23 mouse cellular contexts compared by ENCODE assay signal in genomic region chr5:150016861-150017260, GRCm38 (mm10). TPM values are rescaled to one million over a fixed set of nuclear protein-coding genes. Genes with fewer than 3 reads are reported as not detected.
DNase-seq lines count a peak whose midpoint lies in the region; ATAC-seq lines count a peak whose summit lies in the region.
"Had no signal": no experiment of that assay in that cellular context is flagged by ENCODE, and none has a peak within 500 bp of the region (broad histone marks: within the 10 kb centered on the region; RNA-seq: fewer than 3 reads in every experiment).

No protein-coding gene starts in this region.

- no peak for ATAC-seq in hindbrain, embryonic 11.5 days (ENCODE audit: low FRiP score)
- ATAC-seq in hindbrain, embryonic 14.5 days (ENCODE audit: low FRiP score): no peak

- H3K9me3 ChIP-seq in hindbrain, embryonic 11.5 days (ENCODE audit: control insufficient read depth, low read length): no peaks in the 10 kb centered on the region
- no peaks in the 10 kb centered on the region for H3K9me3 ChIP-seq in hindbrain, embryonic 14.5 days (ENCODE audit: control insufficient read depth, low read length)
- no peaks in the 10 kb centered on the region for H3K9me3 ChIP-seq in embryonic facial prominence, embryonic 10.5 days
- H3K9me3 ChIP-seq: heart, embryonic 15.5 days; hindbrain, embryonic 15.5 days; neural tube, embryonic 12.5 days; stomach, embryonic 15.5 days had no signal

- DNase-seq in hindbrain, embryonic 11.5 days (ENCODE audit: low spot score): peak; percentile 34
- no peak for DNase-seq in hindbrain, embryonic 14.5 days (ENCODE audit: low spot score)
- peak; percentile 75 for DNase-seq in embryo, embryonic 10 days (ENCODE audit: low spot score)
- DNase-seq in embryonic facial prominence, embryonic 10.5 days (ENCODE audit: low spot score): peak; percentile 31
- DNase-seq in kidney, postnatal 4 days: peak; percentile 74 to 81
- DNase-seq in cerebellum, adult 8-10 months: no peak
- DNase-seq in layer of hippocampus, adult 18-20 months (ENCODE audit: low spot score in 2 of 2): no peak
- no peak for DNase-seq in gastrocnemius, adult 8-10 months (ENCODE audit: low spot score in 2 of 2)
- DNase-seq: cerebellum, adult 11 months; lung, postnatal 14 days had no signal

- H3K4me1 ChIP-seq in hindbrain, embryonic 11.5 days (replicated peaks; ENCODE audit: control insufficient read depth, insufficient read depth, low read length): no peaks in the 10 kb centered on the region
- H3K4me1 ChIP-seq in hindbrain, embryonic 14.5 days (replicated peaks; ENCODE audit: control insufficient read depth, insufficient read depth, low read length): no peaks in the 10 kb centered on the region
- peaks cover 31% of the 10 kb centered on the region for H3K4me1 ChIP-seq in embryonic facial prominence, embryonic 10.5 days
- H3K4me1 ChIP-seq: heart, embryonic 15.5 days; stomach, embryonic 15.5 days had no signal

- WGBS in hindbrain, embryonic 11.5 days: 24% methylated on average over 10 of the region's 10 CpGs
- WGBS in hindbrain, embryonic 14.5 days: 22% methylated on average over 10 of the region's 10 CpGs
- WGBS in embryonic facial prominence, embryonic 10.5 days: 18% methylated on average over 10 of the region's 10 CpGs

- H3K27ac ChIP-seq in hindbrain, embryonic 11.5 days (ENCODE audit: low read depth, low read length): no peak overlapping the region
- no peak overlapping the region for H3K27ac ChIP-seq in hindbrain, embryonic 14.5 days
- H3K27ac ChIP-seq in embryonic facial prominence, embryonic 10.5 days (replicated peaks): no peak overlapping the region
- H3K27ac ChIP-seq: heart, embryonic 15.5 days; hindbrain, embryonic 15.5 days; left cerebral cortex, adult 2 months; neural tube, embryonic 12.5 days; stomach, embryonic 15.5 days had no signal

- H3K9ac ChIP-seq in hindbrain, embryonic 11.5 days (ENCODE audit: low read depth, low read length): no peak overlapping the region
- no peak overlapping the region for H3K9ac ChIP-seq in hindbrain, embryonic 14.5 days
- H3K9ac ChIP-seq: heart, embryonic 15.5 days; hindbrain, embryonic 15.5 days; neural tube, embryonic 12.5 days; stomach, embryonic 15.5 days had no signal

- H3K27me3 ChIP-seq in hindbrain, embryonic 11.5 days (ENCODE audit: control insufficient read depth, insufficient read depth, low read length): no peaks in the 10 kb centered on the region
- no peaks in the 10 kb centered on the region for H3K27me3 ChIP-seq in hindbrain, embryonic 14.5 days (ENCODE audit: control insufficient read depth, insufficient read depth, low read length)
- no peaks in the 10 kb centered on the region for H3K27me3 ChIP-seq in embryonic facial prominence, embryonic 10.5 days (replicated peaks; ENCODE audit: low read depth, poor library complexity, severe bottlenecking)
- H3K27me3 ChIP-seq: neural tube, embryonic 12.5 days; stomach, embryonic 15.5 days had no signal

- no peaks in the 10 kb centered on the region for H3K36me3 ChIP-seq in hindbrain, embryonic 11.5 days (ENCODE audit: control insufficient read depth, insufficient read depth, low read length)
- no peaks in the 10 kb centered on the region for H3K36me3 ChIP-seq in hindbrain, embryonic 14.5 days (replicated peaks; ENCODE audit: control insufficient read depth, insufficient read depth)
- no peaks in the 10 kb centered on the region for H3K36me3 ChIP-seq in embryonic facial prominence, embryonic 10.5 days (replicated peaks)
- H3K36me3 ChIP-seq: heart, embryonic 15.5 days; hindbrain, embryonic 15.5 days; neural tube, embryonic 12.5 days; stomach, embryonic 15.5 days had no signal

- no peak overlapping the region for H3K4me2 ChIP-seq in hindbrain, embryonic 11.5 days (replicated peaks; ENCODE audit: low read depth, low read length)
- H3K4me2 ChIP-seq in hindbrain, embryonic 14.5 days (replicated peaks): no peak overlapping the region
- H3K4me2 ChIP-seq: heart, embryonic 15.5 days; hindbrain, embryonic 15.5 days; neural tube, embryonic 12.5 days; stomach, embryonic 15.5 days had no signal

- H3K4me3 ChIP-seq in hindbrain, embryonic 11.5 days (ENCODE audit: low read depth, low read length): no peak overlapping the region
- H3K4me3 ChIP-seq in hindbrain, embryonic 14.5 days (replicated peaks; ENCODE audit: low read length): no peak overlapping the region
- no peak overlapping the region for H3K4me3 ChIP-seq in embryonic facial prominence, embryonic 10.5 days
- H3K4me3 ChIP-seq: erythroblast, embryonic 14.5 days; heart, embryonic 15.5 days; hindbrain, embryonic 15.5 days; left cerebral cortex, adult 2 months; neural tube, embryonic 12.5 days; stomach, embryonic 15.5 days had no signal

RNA-seq across cellular contexts. Expression of gene Rxfp2, which starts 1.6 kb away (rescaled TPM):
- polyA plus RNA-seq in hindbrain, embryonic 11.5 days (2014; fragmentation: Nextera tagmentation; extraction: Ambion mirVana): 0.49 and 0.50 TPM in 2 replicates
- 0.52 and 0.70 TPM in 2 replicates for polyA plus RNA-seq in hindbrain, embryonic 14.5 days (2014; fragmentation: Nextera tagmentation; extraction: Ambion mirVana)
- 0.21 and 0.41 TPM in 2 replicates for polyA plus RNA-seq in embryonic facial prominence, embryonic 10.5 days (2016; fragmentation: Nextera tagmentation; extraction: Ambion mirVana)
- total RNA-seq in layer of hippocampus, adult 18-20 months (2021): under 1 TPM; 0.20 TPM
- total RNA-seq in gastrocnemius, adult 8-10 months (2022): not detected
- total RNA-seq: adrenal gland, adult 18-20 months; common myeloid progenitor, adult 5-6 weeks; ES-E14; megakaryocyte-erythroid progenitor cell, adult 5-6 weeks had no signal
- polyA plus RNA-seq: C2C12; erythroblast, embryonic 14.5 days; liver, embryonic 16.5 days; thymus, postnatal 0 days had no signal

Comparison
In these comparisons a context has a peak if more than half of its experiments do, and no peak if none do; other contexts are left out.
1. DNase-seq: peak in hindbrain, embryonic 11.5 days (single experiment), embryo, embryonic 10 days (single experiment), embryonic facial prominence, embryonic 10.5 days (single experiment) and kidney, postnatal 4 days (2 of 2); none in hindbrain, embryonic 14.5 days (single experiment), cerebellum, adult 8-10 months (single experiment), layer of hippocampus, adult 18-20 months (0 of 2) and gastrocnemius, adult 8-10 months (0 of 2).